Mouse (Mus musculus): ENCODE results near the gene Rpn2. TPM values are rescaled to one million over a fixed set of nuclear protein-coding genes. Genes with fewer than 3 reads are reported as not detected.

The Rpn2 gene
- total and polyA plus RNA-seq, 2 experiments from 2014 or later: 78.8 to 147 TPM

DNA sequence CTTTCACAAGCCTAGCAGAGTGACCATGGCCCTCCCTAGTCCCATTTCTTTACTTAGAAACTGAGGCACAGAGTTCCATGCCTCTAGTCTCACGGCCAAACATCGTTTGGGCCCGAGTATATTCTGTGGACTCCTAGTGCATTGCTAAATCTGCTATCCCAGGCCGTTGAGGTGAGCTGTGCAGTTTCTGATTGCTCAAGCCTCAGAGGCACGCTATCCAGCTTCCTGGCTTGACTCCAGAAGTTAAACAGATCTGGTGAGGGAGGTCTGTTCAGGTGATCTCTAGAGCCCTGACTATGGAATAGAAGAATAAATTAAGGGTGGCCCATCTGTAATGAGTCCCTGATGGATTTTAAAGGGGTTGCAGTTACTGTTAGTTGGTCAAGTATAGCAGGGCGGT, 38.4 kb downstream of the Rpn2 start:
- WGBS: 57% methylated on average over 6 of the region's 6 CpGs
- H3K27ac ChIP-seq (ENCODE audit: low read depth): no peak overlapping the region
- no peaks in the 10 kb centered on the region for H3K9me3 ChIP-seq (replicated peaks; ENCODE audit: control insufficient read depth, low read length)
- H3K4me1 ChIP-seq (ENCODE audit: control insufficient read depth, insufficient read depth): no peaks in the 10 kb centered on the region
- no peak overlapping the region for H3K4me2 ChIP-seq (ENCODE audit: low read depth, low read length)
- no peaks in the 10 kb centered on the region for H3K27me3 ChIP-seq (ENCODE audit: control insufficient read depth, insufficient read depth, low read length)
- no peak overlapping the region for H3K9ac ChIP-seq (replicated peaks; ENCODE audit: low read depth, low read length)
- no peak overlapping the region for H3K4me3 ChIP-seq (ENCODE audit: low read depth, low read length)
- ATAC-seq (ENCODE audit: insufficient read depth, low read depth) (no peak), DNase-seq (ENCODE audit: low spot score) (no peak)
- TF ChIP-seq CTCF (IDR thresholded peaks at IDR 0.05; ENCODE audit: low read depth): no peak
- no peak for TF ChIP-seq EP300 (IDR thresholded peaks at IDR 0.05; ENCODE audit: low read depth)
- peaks cover 72% of the 10 kb centered on the region for H3K36me3 ChIP-seq (replicated peaks; ENCODE audit: control insufficient read depth, insufficient read depth, low read length)

DNA sequence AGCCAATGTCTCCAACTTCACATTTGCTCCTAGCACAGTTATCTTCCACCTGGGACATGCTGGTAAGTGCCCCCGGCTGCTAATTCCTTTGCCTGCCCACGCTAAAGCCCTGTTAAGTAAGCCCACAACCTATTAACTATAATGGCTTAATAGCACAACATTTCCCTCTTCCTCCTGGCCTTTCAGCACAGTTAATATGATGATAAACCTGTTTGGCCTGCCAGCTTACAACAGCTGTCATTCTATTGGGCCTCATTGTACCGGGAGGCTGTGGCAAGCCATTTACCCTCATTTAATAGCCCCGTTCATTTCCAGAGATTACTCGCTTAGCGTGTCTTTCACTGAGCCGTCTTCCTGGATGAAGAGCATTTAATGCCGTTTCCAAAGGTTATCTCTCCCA, 41.3 kb downstream of the Rpn2 start:
- H3K36me3 ChIP-seq (replicated peaks; ENCODE audit: control insufficient read depth, insufficient read depth, low read length): peaks cover 71% of the 10 kb centered on the region
- 85% methylated on average over 8 of the region's 8 CpGs for WGBS
- no peak overlapping the region for H3K4me2 ChIP-seq (ENCODE audit: low read depth, low read length)
- no peak overlapping the region for H3K9ac ChIP-seq (replicated peaks; ENCODE audit: low read depth, low read length)
- ATAC-seq (ENCODE audit: insufficient read depth, low read depth) (no peak), DNase-seq (ENCODE audit: low spot score) (no peak)
- TF ChIP-seq CTCF (IDR thresholded peaks at IDR 0.05; ENCODE audit: low read depth): no peak
- TF ChIP-seq EP300 (IDR thresholded peaks at IDR 0.05; ENCODE audit: low read depth): no peak
- H3K4me1 ChIP-seq (ENCODE audit: control insufficient read depth, insufficient read depth): no peaks in the 10 kb centered on the region
- H3K27me3 ChIP-seq (ENCODE audit: control insufficient read depth, insufficient read depth, low read length): no peaks in the 10 kb centered on the region
- no peaks in the 10 kb centered on the region for H3K9me3 ChIP-seq (replicated peaks; ENCODE audit: control insufficient read depth, low read length)
- H3K27ac ChIP-seq (ENCODE audit: low read depth): no peak overlapping the region
- no peak overlapping the region for H3K4me3 ChIP-seq (ENCODE audit: low read depth, low read length)

GRCm38 (mm10) chr2:157320886-157321285, 42.1 kb downstream of the Rpn2 start:
- no peaks in the 10 kb centered on the region for H3K4me1 ChIP-seq (ENCODE audit: control insufficient read depth, insufficient read depth)
- peaks cover 74% of the 10 kb centered on the region for H3K36me3 ChIP-seq (replicated peaks; ENCODE audit: control insufficient read depth, insufficient read depth, low read length)
- no peaks in the 10 kb centered on the region for H3K9me3 ChIP-seq (replicated peaks; ENCODE audit: control insufficient read depth, low read length)
- H3K27ac ChIP-seq (ENCODE audit: low read depth): no peak overlapping the region
- TF ChIP-seq CTCF (IDR thresholded peaks at IDR 0.05; ENCODE audit: low read depth): no peak
- DNase-seq (ENCODE audit: low spot score) (no peak), ATAC-seq (ENCODE audit: insufficient read depth, low read depth) (no peak)
- no peak overlapping the region for H3K4me2 ChIP-seq (ENCODE audit: low read depth, low read length)
- no peak overlapping the region for H3K4me3 ChIP-seq (ENCODE audit: low read depth, low read length)
- no peaks in the 10 kb centered on the region for H3K27me3 ChIP-seq (ENCODE audit: control insufficient read depth, insufficient read depth, low read length)
- H3K9ac ChIP-seq (replicated peaks; ENCODE audit: low read depth, low read length): no peak overlapping the region
- 56% methylated on average over 5 of the region's 5 CpGs for WGBS

- H3K36me3 ChIP-seq (replicated peaks; ENCODE audit: control insufficient read depth, insufficient read depth, low read length): peaks cover 78% of the 10 kb centered on the region
- ATAC-seq (ENCODE audit: insufficient read depth, low read depth): no peak
- no peaks in the 10 kb centered on the region for H3K9me3 ChIP-seq (replicated peaks; ENCODE audit: control insufficient read depth, low read length)
Measured at GRCm38 (mm10) chr2:157322029-157322766, 43.4 kb downstream of the Rpn2 start.

DNA sequence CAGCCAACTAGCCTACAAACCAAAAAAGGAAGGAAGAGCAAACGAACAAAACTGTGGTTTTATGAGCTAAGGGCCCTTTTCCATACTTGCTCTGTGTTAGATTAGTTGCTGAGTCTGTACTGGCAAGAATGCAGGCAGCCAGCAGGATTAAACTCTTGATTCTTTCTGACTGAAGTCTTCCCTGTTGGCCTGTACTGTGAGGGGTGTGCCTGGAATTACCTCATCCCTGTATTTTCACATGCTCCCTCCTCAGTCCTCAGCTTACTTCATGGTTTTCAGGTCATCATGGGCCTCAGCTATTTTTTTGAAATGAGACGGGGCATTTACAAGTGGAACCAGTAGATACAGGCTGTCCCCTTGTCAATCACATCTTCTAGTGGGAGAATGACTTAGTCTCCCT, 46.4 kb downstream of the Rpn2 start:
- no peak for TF ChIP-seq CTCF (IDR thresholded peaks at IDR 0.05; ENCODE audit: low read depth)
- TF ChIP-seq EP300 (IDR thresholded peaks at IDR 0.05; ENCODE audit: low read depth): no peak
- Histone ChIP-seq H3K4me1 (ENCODE audit: control insufficient read depth, insufficient read depth) (no peaks in the 10 kb centered on the region), H3K4me2 (ENCODE audit: low read depth, low read length) (no peak overlapping the region), H3K27me3 (ENCODE audit: control insufficient read depth, insufficient read depth, low read length) (no peaks in the 10 kb centered on the region), H3K27ac (ENCODE audit: low read depth) (no peak overlapping the region), H3K9ac (replicated peaks; ENCODE audit: low read depth, low read length) (no peak overlapping the region), H3K4me3 (ENCODE audit: low read depth, low read length) (no peak overlapping the region), H3K9me3 (replicated peaks; ENCODE audit: control insufficient read depth, low read length) (no peaks in the 10 kb centered on the region), H3K36me3 (replicated peaks; ENCODE audit: control insufficient read depth, insufficient read depth, low read length) (peaks cover 69% of the 10 kb centered on the region)
- no peak for DNase-seq (ENCODE audit: low spot score)
- no peak for ATAC-seq (ENCODE audit: insufficient read depth, low read depth)
- WGBS: 67% methylated on average over 2 of the region's 2 CpGs

More at GRCm38 (mm10) chr2:157322029-157322766, 43.4 kb downstream of the Rpn2 start:
- no peak overlapping the region for H3K4me2 ChIP-seq (ENCODE audit: low read depth, low read length)
- no peak overlapping the region for H3K27ac ChIP-seq (ENCODE audit: low read depth)
- TF ChIP-seq CTCF (IDR thresholded peaks at IDR 0.05; ENCODE audit: low read depth) (no peak), EP300 (IDR thresholded peaks at IDR 0.05; ENCODE audit: low read depth) (no peak)
- H3K4me1 ChIP-seq (ENCODE audit: control insufficient read depth, insufficient read depth): no peaks in the 10 kb centered on the region
- DNase-seq (ENCODE audit: low spot score): no peak
- H3K4me3 ChIP-seq (ENCODE audit: low read depth, low read length): no peak overlapping the region
- 79% methylated on average over 5 of the region's 5 CpGs for WGBS
- no peak overlapping the region for H3K9ac ChIP-seq (replicated peaks; ENCODE audit: low read depth, low read length)
- no peaks in the 10 kb centered on the region for H3K27me3 ChIP-seq (ENCODE audit: control insufficient read depth, insufficient read depth, low read length)

DNA sequence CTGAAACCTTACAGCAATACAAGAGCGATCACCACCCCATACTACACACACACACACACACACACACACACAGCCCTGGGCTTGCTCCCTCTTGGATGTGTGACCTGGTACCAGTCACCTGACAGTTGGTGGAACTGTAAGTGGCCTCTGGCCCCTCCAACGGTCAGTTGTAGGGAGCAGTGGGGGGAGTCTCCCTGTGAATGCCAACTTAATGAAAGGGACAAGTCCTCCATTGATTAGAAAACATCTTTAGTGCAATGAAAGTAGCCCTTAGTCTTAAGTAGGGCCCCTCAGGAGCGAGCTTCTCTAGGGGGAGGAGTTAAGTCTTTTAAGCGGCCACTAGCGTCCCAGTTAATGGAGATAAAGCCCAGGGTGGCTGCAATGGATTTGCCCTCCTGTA, 49.3 kb downstream of the Rpn2 start:
- Histone ChIP-seq H3K27ac (ENCODE audit: low read depth) (no peak overlapping the region), H3K9ac (replicated peaks; ENCODE audit: low read depth, low read length) (no peak overlapping the region), H3K4me2 (ENCODE audit: low read depth, low read length) (no peak overlapping the region), H3K9me3 (replicated peaks; ENCODE audit: control insufficient read depth, low read length) (no peaks in the 10 kb centered on the region), H3K4me1 (ENCODE audit: control insufficient read depth, insufficient read depth) (no peaks in the 10 kb centered on the region), H3K36me3 (replicated peaks; ENCODE audit: control insufficient read depth, insufficient read depth, low read length) (peaks cover 45% of the 10 kb centered on the region), H3K4me3 (ENCODE audit: low read depth, low read length) (no peak overlapping the region), H3K27me3 (ENCODE audit: control insufficient read depth, insufficient read depth, low read length) (no peaks in the 10 kb centered on the region)
- DNase-seq (ENCODE audit: low spot score) (no peak), ATAC-seq (ENCODE audit: insufficient read depth, low read depth) (no peak)
- no peak for TF ChIP-seq CTCF (IDR thresholded peaks at IDR 0.05; ENCODE audit: low read depth)
- TF ChIP-seq EP300 (IDR thresholded peaks at IDR 0.05; ENCODE audit: low read depth): no peak
- 51% methylated on average over 5 of the region's 5 CpGs for WGBS

Data from heart, postnatal 0 days (tissue).